Mouse (Mus musculus) midbrain, embryonic 10.5 days (tissue): ENCODE measurements around the gene Bpnt1. TPM values are rescaled to one million over a fixed set of nuclear protein-coding genes. Genes with fewer than 3 reads are reported as not detected.

ENCODE experiments used
- DNase-seq: peaks from one replicate; pipeline ENCODE4 v3.0.0-alpha.2; 2017; ENCODE audit warnings: low spot score
- H3K27ac ChIP-seq: fragments of 300-500 bp; sonication (generic); replicated peaks from 2 replicates; pipeline ENCODE4 v1.5.1; 2016; ENCODE audit warnings: mild to moderate bottlenecking
- H3K27me3 ChIP-seq: fragments of 300-500 bp; sonication (generic); 2 replicates; pipeline ENCODE4 v1.6.1; 2016; ENCODE audit warnings: low read depth, mild to moderate bottlenecking; ENCODE audit not compliant: poor library complexity, severe bottlenecking
- H3K36me3 ChIP-seq: fragments of 300-500 bp; sonication (generic); 2 replicates; pipeline ENCODE4 v1.6.1; 2016; ENCODE audit warnings: mild to moderate bottlenecking, moderate library complexity
- H3K4me1 ChIP-seq: fragments of 300-500 bp; sonication (generic); 2 replicates; pipeline ENCODE4 v1.6.1; 2016
- H3K4me3 ChIP-seq: fragments of 300-500 bp; sonication (generic); 2 replicates; pipeline ENCODE4 v1.5.1; 2016; ENCODE audit warnings: mild to moderate bottlenecking, moderate library complexity
- H3K9me3 ChIP-seq: fragments of 300-500 bp; sonication (generic); replicated peaks from 2 replicates; pipeline ENCODE4 v1.6.1; 2016; ENCODE audit warnings: mild to moderate bottlenecking
- WGBS: fragments of 180-500 bp; shearing (Covaris S2); methylation state at CpG from one replicate; pipeline ENCODE4 v1.1.7; 2016; 5-methylcytosine and 5-hydroxymethylcytosine counted together
- microRNA counts: library from miRNA; unstranded; fragments of <30 nt; microRNA quantifications from one replicate; lab custom pipeline; 2017
- microRNA-seq: library from miRNA; unstranded; fragments of <30 nt; microRNA quantifications from one replicate; pipeline ENCODE4, GENCODE M21; 2017
- polyA plus RNA-seq: library from polyadenylated mRNA; unstranded; fragments of >200 nt; fragmentation: Nextera tagmentation; extraction: Ambion mirVana; gene quantifications from 2 replicates; pipeline ENCODE4 v1.2.1, GENCODE M21; 2016

Gene Bpnt1
- polyA plus RNA-seq, 1 experiment from 2014 or later: 30.7 TPM

GRCm38 (mm10) chr1:185363526-185364182, 31.7 kb downstream of the Bpnt1 start:
- H3K27me3 ChIP-seq: no peaks in the 10 kb centered on the region
- DNase-seq: peak; percentile 58
- H3K4me1 ChIP-seq: peaks cover 29% of the 10 kb centered on the region
- H3K36me3 ChIP-seq: peaks cover 21% of the 10 kb centered on the region
- H3K9me3 ChIP-seq: no peaks in the 10 kb centered on the region
- peak overlapping the region; percentile 93 for H3K4me3 ChIP-seq
- peak overlapping the region; percentile 94 for H3K27ac ChIP-seq
- whole genome bisulfite sequencing: 7% methylated on average over 22 of the region's 22 CpGs

GRCm38 (mm10) chr1:185364183-185364540, 32.2 kb downstream of the Bpnt1 start:
- no peak for DNase-seq
- peaks cover 29% of the 10 kb centered on the region for H3K4me1 ChIP-seq
- peak overlapping the region; percentile 93 for H3K4me3 ChIP-seq
- H3K9me3 ChIP-seq: no peaks in the 10 kb centered on the region
- H3K27ac ChIP-seq: 0 out of 2 replicates have a peak overlapping the region, but pooled peaks have one; percentile 13
- 49% methylated on average over 6 of the region's 6 CpGs for WGBS
- no peaks in the 10 kb centered on the region for H3K27me3 ChIP-seq
- peaks cover 20% of the 10 kb centered on the region for H3K36me3 ChIP-seq

- Histone ChIP-seq H3K4me1 (peaks cover 20% of the 10 kb centered on the region), H3K9me3 (no peaks in the 10 kb centered on the region), H3K27me3 (no peaks in the 10 kb centered on the region), H3K27ac (no peak overlapping the region), H3K36me3 (peaks cover 48% of the 10 kb centered on the region), H3K4me3 (no peak overlapping the region)
- no peak for DNase-seq
- WGBS: 89% methylated on average over 6 of the region's 6 CpGs
These were observed 35.4 kb downstream of the Bpnt1 start for GRCm38 (mm10) chr1:185367383-185367782.

DNA sequence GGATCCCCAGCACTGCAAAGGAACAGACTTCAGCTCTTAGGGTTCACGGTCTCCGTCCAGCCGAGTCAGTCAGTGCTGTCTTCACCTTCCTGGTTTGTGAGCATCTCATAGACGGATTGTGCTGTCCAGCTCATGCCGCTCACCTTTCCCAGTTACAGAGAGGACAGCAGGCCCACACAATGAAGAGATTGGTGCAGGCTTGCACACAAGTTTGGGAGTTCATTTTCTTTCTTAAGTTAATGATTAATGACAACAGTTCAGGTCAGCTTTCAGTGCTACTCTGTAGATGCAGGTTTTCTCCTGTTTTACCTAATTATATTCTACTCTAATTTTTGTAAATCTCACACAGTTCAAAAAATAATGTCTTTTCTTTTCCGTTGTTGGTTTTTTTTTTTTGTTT, 38.0 kb downstream of the Bpnt1 start:
- Histone ChIP-seq H3K36me3 (peaks cover 73% of the 10 kb centered on the region), H3K4me3 (no peak overlapping the region), H3K4me1 (peaks cover 6% of the 10 kb centered on the region), H3K27ac (no peak overlapping the region), H3K27me3 (no peaks in the 10 kb centered on the region), H3K9me3 (no peaks in the 10 kb centered on the region)
- 97% methylated on average over 6 of the region's 6 CpGs for WGBS
- DNase-seq: no peak

- no peaks in the 10 kb centered on the region for H3K9me3 ChIP-seq
- no peak overlapping the region for H3K27ac ChIP-seq
- H3K4me1 ChIP-seq: no peaks in the 10 kb centered on the region
- DNase-seq: no peak
- H3K27me3 ChIP-seq: no peaks in the 10 kb centered on the region
- no peak overlapping the region for H3K4me3 ChIP-seq
- peaks cover 98% of the 10 kb centered on the region for H3K36me3 ChIP-seq
These were observed 44.4 kb downstream of the Bpnt1 start for GRCm38 (mm10) chr1:185376390-185376789.

- DNase-seq: no peak
- H3K4me3 ChIP-seq: no peak overlapping the region
- peaks cover 98% of the 10 kb centered on the region for H3K36me3 ChIP-seq
- H3K27ac ChIP-seq: no peak overlapping the region
- WGBS: 91% methylated on average over 2 of the region's 2 CpGs
- no peaks in the 10 kb centered on the region for H3K9me3 ChIP-seq
- H3K27me3 ChIP-seq: no peaks in the 10 kb centered on the region
- no peaks in the 10 kb centered on the region for H3K4me1 ChIP-seq
These were observed 45.5 kb downstream of the Bpnt1 start for GRCm38 (mm10) chr1:185377429-185377828.

GRCm38 (mm10) chr1:185401615-185402014, 69.7 kb downstream of the Bpnt1 start:
- DNase-seq: no peak
- no peak overlapping the region for H3K27ac ChIP-seq
- H3K4me1 ChIP-seq: no peaks in the 10 kb centered on the region
- H3K36me3 ChIP-seq: peaks cover 93% of the 10 kb centered on the region
- WGBS: 97% methylated on average over 5 of the region's 5 CpGs
- no peaks in the 10 kb centered on the region for H3K27me3 ChIP-seq
- H3K9me3 ChIP-seq: no peaks in the 10 kb centered on the region
- no peak overlapping the region for H3K4me3 ChIP-seq

DNA sequence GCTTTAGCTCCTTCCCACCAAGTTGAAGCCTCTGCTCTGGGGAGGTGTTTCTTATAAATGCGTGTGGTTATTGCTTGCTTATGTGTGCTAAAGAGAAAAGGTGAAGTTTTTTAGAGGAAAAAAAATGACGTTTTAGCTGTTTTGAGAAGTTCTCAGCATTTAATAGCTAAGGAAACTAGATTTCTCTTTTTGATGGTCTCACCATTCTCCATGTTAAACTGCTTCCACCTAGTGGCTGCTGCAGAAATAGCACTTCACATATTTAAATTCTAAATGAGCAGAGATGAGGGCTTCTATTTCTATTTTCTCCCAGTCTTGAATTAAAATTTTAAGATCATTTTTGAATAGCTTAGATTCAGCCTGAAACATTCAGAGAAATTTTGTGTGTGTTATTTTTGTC, 72.1 kb downstream of the Bpnt1 start:
- Histone ChIP-seq H3K4me1 (no peaks in the 10 kb centered on the region), H3K27ac (no peak overlapping the region), H3K9me3 (no peaks in the 10 kb centered on the region), H3K36me3 (peaks cover 94% of the 10 kb centered on the region), H3K4me3 (no peak overlapping the region), H3K27me3 (no peaks in the 10 kb centered on the region)
- DNase-seq: no peak
- WGBS: 43% methylated on average over 2 of the region's 2 CpGs

DNA sequence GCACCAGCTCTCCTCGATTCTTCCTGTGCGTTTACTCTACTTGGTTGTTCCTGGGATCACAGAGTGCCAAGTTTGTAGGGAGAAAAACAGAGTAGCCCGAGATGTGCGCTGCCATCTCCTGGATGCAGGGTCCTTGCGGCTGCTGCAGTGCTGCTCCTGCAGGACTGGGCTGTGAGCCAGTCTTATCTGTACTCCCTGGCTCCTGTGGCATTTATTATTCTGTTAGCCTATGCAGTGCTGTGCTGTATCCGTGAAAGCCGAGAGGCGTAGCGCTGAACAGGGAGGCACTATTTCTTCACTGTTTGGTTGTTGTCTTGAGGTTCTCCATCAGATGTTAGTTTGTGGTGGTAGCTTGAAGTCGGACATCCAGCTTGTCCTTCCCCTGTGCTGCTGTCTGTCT, 74.0 kb downstream of the Bpnt1 start:
- Histone ChIP-seq H3K4me3 (no peak overlapping the region), H3K4me1 (no peaks in the 10 kb centered on the region), H3K27me3 (no peaks in the 10 kb centered on the region), H3K9me3 (no peaks in the 10 kb centered on the region), H3K27ac (no peak overlapping the region), H3K36me3 (peaks cover 96% of the 10 kb centered on the region)
- 94% methylated on average over 10 of the region's 10 CpGs for WGBS
- no peak for DNase-seq

MicroRNA genes within 50 kb of the gene (microRNA counts, 519-probe panel; counts per million panel counts)
- microRNA mmu-miR-194 (lab: Ali Mortazavi, UCI): not detected

Small RNA genes lying within 50 kb of the gene (microRNA-seq; reads per million reads assigned to microRNA genes)
- gene Mir194-1 (0.90 reads per million), gene Mir215 (not detected)

Other genes with a start within 250 kb of the Bpnt1 start
- 19.5 and 21.4 TPM in 2 replicates for gene Rab3gap2, start 128.0 kb upstream of the Bpnt1 start, polyA plus RNA-seq
- gene Iars2, start 2.8 kb upstream of the Bpnt1 start, polyA plus RNA-seq: 25.0 and 25.7 TPM in 2 replicates
- 152 and 157 TPM in 2 replicates for gene Eprs, start 30.9 kb downstream of the Bpnt1 start, polyA plus RNA-seq
- gene Slc30a10, start 122.7 kb downstream of the Bpnt1 start, polyA plus RNA-seq: 1.3 and 1.4 TPM in 2 replicates